Mouse (Mus musculus) limb, embryonic 15.5 days (tissue): Measurements from ENCODE around the gene Rpl39l. TPM values are rescaled to one million over a fixed set of nuclear protein-coding genes. Genes with fewer than 3 reads are reported as not detected.
"Not testable (repeated sequence)": the region's sequence is repeated elsewhere in the genome, so short reads cannot be mapped to it uniquely, and the experiment has no call there.

Source experiments
- ATAC-seq: fragments of 200-750 bp; cut with Nextera tagmentation; 2 replicates; pipeline ENCODE4 v1.8.0; 2017; ENCODE audit warnings: low read depth, moderate TSS enrichment; ENCODE audit not compliant: insufficient number of reproducible peaks, low FRiP score, low TSS enrichment
- H3K27ac ChIP-seq: fragments of 300-500 bp; sonication (generic); 2 replicates; pipeline ENCODE4 v1.5.1; 2015; ENCODE audit warnings: moderate library complexity, mild to moderate bottlenecking, inconsistent platforms
- H3K27me3 ChIP-seq: fragments of 300-500 bp; sonication (generic); 2 replicates; pipeline ENCODE4 v1.6.1; 2015; ENCODE audit warnings: inconsistent platforms
- H3K36me3 ChIP-seq: fragments of 300-500 bp; sonication (generic); 2 replicates; pipeline ENCODE4 v1.6.1; 2015; ENCODE audit warnings: inconsistent platforms
- H3K4me1 ChIP-seq: fragments of 300-500 bp; sonication (generic); 2 replicates; pipeline ENCODE4 v1.6.1; 2015; ENCODE audit warnings: inconsistent platforms
- H3K4me2 ChIP-seq: fragments of 300-500 bp; sonication (generic); 2 replicates; pipeline ENCODE4 v1.6.1; 2015; ENCODE audit warnings: mild to moderate bottlenecking, inconsistent platforms
- H3K4me3 ChIP-seq: fragments of 300-500 bp; sonication (generic); 2 replicates; pipeline ENCODE4 v1.5.1; 2015; ENCODE audit warnings: mild to moderate bottlenecking, inconsistent platforms
- H3K9ac ChIP-seq: fragments of 300-500 bp; sonication (generic); 2 replicates; pipeline ENCODE4 v1.6.1; 2015; ENCODE audit warnings: inconsistent platforms
- H3K9me3 ChIP-seq: fragments of 300-500 bp; sonication (generic); 2 replicates; pipeline ENCODE4 v1.6.1; 2016; ENCODE audit warnings: inconsistent platforms
- WGBS: fragments of 180-500 bp; shearing (Covaris S2); methylation state at CpG from one replicate; pipeline ENCODE4 v1.1.7; 2015; 5-methylcytosine and 5-hydroxymethylcytosine counted together
- polyA plus RNA-seq: library from polyadenylated mRNA; unstranded; fragments of >200 nt; fragmentation: Nextera tagmentation; extraction: Ambion mirVana; gene quantifications from 2 replicates; pipeline ENCODE4 v1.2.1, GENCODE M21; 2015

Gene Rpl39l
- polyA plus RNA-seq, 1 experiment from 2014 or later, result 8.5 TPM

DNA sequence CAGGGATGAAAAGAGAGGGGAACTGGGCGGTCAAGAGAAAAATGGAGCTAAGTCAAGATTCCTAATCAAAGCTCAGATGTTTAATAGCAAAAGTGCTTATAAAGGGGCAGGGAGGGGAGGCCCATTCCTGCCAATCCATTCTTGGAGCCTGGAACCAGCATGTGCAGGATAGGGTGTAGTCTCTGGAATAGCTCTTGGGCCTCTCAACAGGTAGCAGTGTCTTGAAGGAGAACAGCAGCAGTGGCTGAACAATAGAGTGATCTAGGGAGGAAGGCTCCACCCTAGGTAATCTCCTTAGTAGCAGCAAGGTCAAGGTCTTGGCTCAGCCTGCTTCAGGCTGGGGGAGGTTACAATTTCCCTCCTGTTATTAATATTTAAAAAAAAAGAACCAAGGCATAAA lies 46.3 kb downstream of the Rpl39l start:
- not testable (repeated sequence) for H3K4me3 ChIP-seq, H3K4me1 ChIP-seq, H3K27ac ChIP-seq, ATAC-seq, H3K9ac ChIP-seq, H3K27me3 ChIP-seq, H3K36me3 ChIP-seq, H3K4me2 ChIP-seq, H3K9me3 ChIP-seq
- 86% methylated on average over 1 of the region's 1 CpGs for WGBS

DNA sequence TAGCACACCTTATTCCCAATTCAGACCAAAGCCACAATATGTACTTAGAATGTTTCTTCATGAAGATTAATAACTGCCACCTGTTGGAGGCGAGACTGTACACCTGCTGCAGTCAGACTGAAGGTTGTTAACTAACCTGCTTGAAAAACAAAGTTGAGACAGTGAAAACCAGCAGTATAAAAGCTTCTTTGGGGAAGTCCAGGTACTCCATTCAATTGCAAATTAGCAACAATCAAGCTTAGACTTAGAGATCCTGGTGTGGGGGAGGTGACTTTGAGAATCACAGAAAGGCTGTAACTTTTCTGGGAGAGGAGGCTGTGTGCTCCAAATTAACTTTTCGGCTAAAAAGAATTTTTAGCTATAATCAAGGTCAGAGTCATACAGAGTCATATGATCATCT lies 47.0 kb downstream of the Rpl39l start:
- not testable (repeated sequence) for H3K4me2 ChIP-seq, H3K4me3 ChIP-seq, H3K27ac ChIP-seq, H3K9ac ChIP-seq, H3K36me3 ChIP-seq, H3K27me3 ChIP-seq, ATAC-seq, H3K9me3 ChIP-seq, H3K4me1 ChIP-seq
- 86% methylated on average over 2 of the region's 2 CpGs for WGBS

Other genes with a start within 250 kb of the Rpl39l start
- gene Grin2a, start 174.7 kb upstream of the Rpl39l start, polyA plus RNA-seq, result 1.7 and 2.7 TPM in 2 replicates
- 0.60 and 1.1 TPM in 2 replicates for gene Atf7ip2, start 22.5 kb downstream of the Rpl39l start, polyA plus RNA-seq
- 85.2 and 88.8 TPM in 2 replicates for gene Emp2, start 143.7 kb downstream of the Rpl39l start, polyA plus RNA-seq
- gene Tekt5, start 225.3 kb downstream of the Rpl39l start, polyA plus RNA-seq, result 1.6 and 2.7 TPM in 2 replicates
- 44.1 and 46.1 TPM in 2 replicates for gene Nubp1, start 241.7 kb downstream of the Rpl39l start, polyA plus RNA-seq